Mouse (Mus musculus) embryonic facial prominence, embryonic 12.5 days (tissue): Measurements from ENCODE around the gene Pawr. TPM values are rescaled to one million over a fixed set of nuclear protein-coding genes. Genes with fewer than 3 reads are reported as not detected.

ENCODE experiments used
- ATAC-seq: fragments of 200-750 bp; cut with Nextera tagmentation; 2 replicates; pipeline ENCODE4 v1.8.0; 2017; ENCODE audit not compliant: insufficient number of reproducible peaks, insufficient read depth, low FRiP score, low TSS enrichment
- H3K27ac ChIP-seq: fragments of 300-500 bp; sonication (generic); 2 replicates; pipeline ENCODE4 v1.5.1; 2016; ENCODE audit warnings: mild to moderate bottlenecking
- H3K27me3 ChIP-seq: fragments of 300-500 bp; sonication (generic); 2 replicates; pipeline ENCODE4 v1.6.1; 2016; ENCODE audit warnings: mild to moderate bottlenecking, moderate library complexity
- H3K36me3 ChIP-seq: fragments of 300-500 bp; sonication (generic); 2 replicates; pipeline ENCODE4 v1.6.1; 2016; ENCODE audit warnings: mild to moderate bottlenecking
- H3K4me1 ChIP-seq: fragments of 300-500 bp; sonication (generic); 2 replicates; pipeline ENCODE4 v1.6.1; 2016
- H3K4me2 ChIP-seq: fragments of 300-500 bp; sonication (generic); replicated peaks from 2 replicates; pipeline ENCODE4 v1.6.1; 2016; ENCODE audit warnings: mild to moderate bottlenecking, moderate library complexity
- H3K4me3 ChIP-seq: fragments of 300-500 bp; sonication (generic); 2 replicates; pipeline ENCODE4 v1.5.1; 2016; ENCODE audit warnings: mild to moderate bottlenecking
- H3K9ac ChIP-seq: fragments of 300-500 bp; sonication (generic); 2 replicates; pipeline ENCODE4 v1.6.1; 2016; ENCODE audit warnings: mild to moderate bottlenecking, moderate library complexity
- H3K9me3 ChIP-seq: fragments of 300-500 bp; sonication (generic); 2 replicates; pipeline ENCODE4 v1.6.1; 2016; ENCODE audit warnings: mild to moderate bottlenecking, moderate library complexity
- WGBS: fragments of 180-500 bp; shearing (Covaris S2); methylation state at CpG from one replicate; pipeline ENCODE4 v1.1.7; 2016; 5-methylcytosine and 5-hydroxymethylcytosine counted together
- polyA plus RNA-seq: library from polyadenylated mRNA; unstranded; fragments of >200 nt; fragmentation: Nextera tagmentation; extraction: Ambion mirVana; gene quantifications from 2 replicates; pipeline ENCODE4 v1.2.1, GENCODE M21; 2016

The Pawr gene
- polyA plus RNA-seq, 1 experiment from 2014 or later: 9.2 TPM

GRCm38 (mm10) chr10:108378479-108378878, 46.6 kb downstream of the Pawr start:
- 79% methylated on average over 5 of the region's 5 CpGs for WGBS
- no peaks in the 10 kb centered on the region for H3K9me3 ChIP-seq
- no peak overlapping the region for H3K4me2 ChIP-seq
- H3K27me3 ChIP-seq: no peaks in the 10 kb centered on the region
- no peaks in the 10 kb centered on the region for H3K4me1 ChIP-seq
- no peak overlapping the region for H3K27ac ChIP-seq
- H3K4me3 ChIP-seq: no peak overlapping the region
- no peaks in the 10 kb centered on the region for H3K36me3 ChIP-seq
- no peak for ATAC-seq
- H3K9ac ChIP-seq: no peak overlapping the region

DNA sequence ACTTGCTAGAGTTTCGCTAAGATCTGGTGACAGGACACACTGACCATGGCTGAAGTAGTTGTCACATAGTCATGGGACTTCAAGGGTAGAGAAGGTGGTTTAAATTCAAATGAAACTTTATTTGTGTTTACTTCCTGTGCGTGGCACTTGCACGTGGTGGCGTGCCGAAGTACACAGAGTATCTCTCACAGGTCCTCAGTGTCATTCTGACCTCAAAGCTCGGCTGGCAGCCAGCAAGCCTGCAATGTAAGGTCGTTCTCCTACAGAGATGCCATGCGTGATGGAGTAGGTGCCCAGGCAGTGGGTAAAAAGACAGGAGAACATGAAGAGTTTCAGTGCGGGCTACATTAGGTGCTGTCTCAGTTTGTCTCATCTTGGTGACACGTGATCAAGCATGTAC, 48.8 kb downstream of the Pawr start:
- Histone ChIP-seq H3K36me3 (no peaks in the 10 kb centered on the region), H3K4me1 (peaks cover 11% of the 10 kb centered on the region; the same call in 1 of the 2 replicates), H3K27ac (no peak overlapping the region), H3K27me3 (no peaks in the 10 kb centered on the region), H3K4me3 (no peak overlapping the region), H3K4me2 (no peak overlapping the region), H3K9me3 (no peaks in the 10 kb centered on the region), H3K9ac (no peak overlapping the region)
- no peak for ATAC-seq
- WGBS: 91% methylated on average over 10 of the region's 10 CpGs

DNA sequence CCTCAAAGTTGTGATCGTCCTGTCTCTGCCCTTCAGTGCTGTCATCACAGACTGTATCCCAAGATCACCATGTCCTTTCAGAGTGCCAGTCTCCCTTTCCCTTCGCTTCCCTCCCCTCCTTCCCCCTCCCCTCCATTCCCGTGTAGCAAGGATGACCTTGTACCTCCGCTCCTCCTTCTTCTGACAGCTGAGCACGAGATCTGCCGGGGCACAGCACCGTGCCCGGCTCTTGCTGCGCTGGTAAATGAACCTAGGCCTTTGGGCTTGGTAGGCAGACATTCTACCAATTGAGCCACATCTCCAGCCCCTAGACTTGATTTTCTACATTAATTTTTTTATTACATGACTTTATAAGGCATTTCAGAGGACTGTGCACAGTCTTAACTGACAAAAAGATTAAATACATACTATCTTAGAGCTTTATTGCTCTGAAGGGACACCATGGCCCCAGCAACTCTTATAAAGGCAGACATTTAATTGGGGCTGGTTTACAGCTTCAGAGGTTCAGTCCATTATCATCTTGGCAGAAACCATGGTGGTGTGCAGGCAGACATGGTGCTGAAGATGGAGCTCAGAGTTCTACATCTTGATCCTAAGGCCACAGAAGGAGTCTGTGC, 52.3 kb downstream of the Pawr start:
- WGBS: 81% methylated on average over 9 of the region's 9 CpGs
- no peak overlapping the region for H3K4me3 ChIP-seq
- no peaks in the 10 kb centered on the region for H3K27me3 ChIP-seq
- ATAC-seq: no peak
- H3K27ac ChIP-seq: no peak overlapping the region
- no peak overlapping the region for H3K9ac ChIP-seq
- H3K4me1 ChIP-seq: peaks cover 13% of the 10 kb centered on the region; the same call in 1 of the 2 replicates
- H3K36me3 ChIP-seq: no peaks in the 10 kb centered on the region
- H3K9me3 ChIP-seq: no peaks in the 10 kb centered on the region
- H3K4me2 ChIP-seq: no peak overlapping the region

GRCm38 (mm10) chr10:108385480-108385955, 53.6 kb downstream of the Pawr start:
- H3K36me3 ChIP-seq: no peaks in the 10 kb centered on the region
- no peaks in the 10 kb centered on the region for H3K27me3 ChIP-seq
- H3K4me1 ChIP-seq: peaks cover 13% of the 10 kb centered on the region; the same call in 1 of the 2 replicates
- WGBS: 23% methylated on average over 5 of the region's 5 CpGs
- peak overlapping the region; percentile 26; the same call in 1 of the 2 replicates for H3K27ac ChIP-seq
- peak; percentile 36; the same call in 1 of the 2 replicates for ATAC-seq
- no peak overlapping the region for H3K4me3 ChIP-seq
- H3K4me2 ChIP-seq: no peak overlapping the region
- no peak overlapping the region for H3K9ac ChIP-seq
- H3K9me3 ChIP-seq: no peaks in the 10 kb centered on the region

- Histone ChIP-seq H3K4me2 (no peak overlapping the region), H3K4me1 (peaks cover 13% of the 10 kb centered on the region; the same call in 1 of the 2 replicates), H3K4me3 (no peak overlapping the region), H3K9ac (no peak overlapping the region), H3K36me3 (no peaks in the 10 kb centered on the region), H3K27me3 (no peaks in the 10 kb centered on the region), H3K27ac (no peak overlapping the region), H3K9me3 (no peaks in the 10 kb centered on the region)
- ATAC-seq: no peak
- WGBS: 81% methylated on average over 8 of the region's 8 CpGs
Observed at GRCm38 (mm10) chr10:108388410-108388915, 56.5 kb downstream of the Pawr start.

GRCm38 (mm10) chr10:108389178-108389926, 57.4 kb downstream of the Pawr start:
- Histone ChIP-seq H3K4me2 (no peak overlapping the region), H3K9me3 (no peaks in the 10 kb centered on the region), H3K4me3 (no peak overlapping the region), H3K4me1 (peaks cover 13% of the 10 kb centered on the region; the same call in 1 of the 2 replicates), H3K9ac (no peak overlapping the region), H3K27me3 (no peaks in the 10 kb centered on the region), H3K36me3 (no peaks in the 10 kb centered on the region), H3K27ac (no peak overlapping the region)
- 58% methylated on average over 5 of the region's 5 CpGs for WGBS
- ATAC-seq: no peak

- WGBS: 14% methylated on average over 4 of the region's 4 CpGs
- no peak overlapping the region for H3K27ac ChIP-seq
- peak; percentile 31; the same call in 1 of the 2 replicates for ATAC-seq
- no peak overlapping the region for H3K9ac ChIP-seq
- no peak overlapping the region for H3K4me3 ChIP-seq
- no peaks in the 10 kb centered on the region for H3K9me3 ChIP-seq
- peaks cover 10% of the 10 kb centered on the region; the same call in 1 of the 2 replicates for H3K4me1 ChIP-seq
- H3K4me2 ChIP-seq: no peak overlapping the region
- no peaks in the 10 kb centered on the region for H3K36me3 ChIP-seq
- no peaks in the 10 kb centered on the region for H3K27me3 ChIP-seq
Observed at GRCm38 (mm10) chr10:108389927-108390287, 58.0 kb downstream of the Pawr start.

DNA sequence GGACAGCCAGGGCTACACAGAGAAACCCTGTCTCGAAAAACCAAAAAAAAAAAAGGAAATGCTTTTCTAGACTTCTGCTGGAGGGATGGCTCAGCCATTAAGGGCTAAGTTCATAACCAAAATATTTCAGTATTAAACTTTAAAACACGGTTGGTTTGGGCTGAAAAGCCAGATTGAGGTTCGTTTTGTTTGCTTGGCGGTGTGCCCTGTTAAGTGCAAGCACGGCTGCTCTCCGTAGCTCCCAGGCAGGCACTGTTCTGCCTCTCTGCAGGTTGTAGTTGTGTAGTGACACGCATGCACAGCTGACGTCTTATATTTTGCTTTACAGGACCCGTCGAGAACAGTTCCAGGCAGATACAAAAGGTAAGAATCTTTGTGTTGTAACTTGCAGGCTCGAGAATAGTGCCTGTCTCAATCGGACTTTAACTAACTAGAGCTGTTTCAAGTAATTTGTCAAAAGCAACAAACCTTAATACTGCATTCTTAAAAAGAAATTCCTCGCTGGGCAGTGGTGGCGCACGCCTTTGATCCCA, 59.5 kb downstream of the Pawr start:
- 89% methylated on average over 15 of the region's 15 CpGs for WGBS
- no peak for ATAC-seq
- no peak overlapping the region for H3K4me3 ChIP-seq

DNA sequence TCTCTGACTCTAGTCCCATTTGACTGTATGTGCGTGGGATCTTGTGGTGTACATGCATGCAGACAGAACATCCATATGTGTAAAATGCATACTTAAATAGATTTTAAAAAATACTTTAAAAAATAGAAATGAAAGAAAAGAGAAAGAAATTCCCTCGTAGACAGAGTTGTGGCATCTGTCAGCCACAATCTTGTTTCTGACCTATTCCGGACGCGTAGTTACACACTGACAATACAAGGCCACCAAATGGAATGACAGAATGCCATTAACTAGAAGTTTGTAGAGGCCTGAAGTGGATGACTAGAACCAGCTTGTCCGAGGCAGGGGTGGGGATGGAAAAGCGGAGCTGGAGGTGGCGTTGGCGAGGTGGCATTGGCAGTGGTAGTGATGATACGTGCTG, 60.2 kb downstream of the Pawr start:
- no peaks in the 10 kb centered on the region for H3K27me3 ChIP-seq

More for the DNA sequence above, 59.5 kb downstream of the Pawr start:
- Histone ChIP-seq H3K9me3 (no peaks in the 10 kb centered on the region), H3K4me1 (no peaks in the 10 kb centered on the region; the same call in 1 of the 2 replicates), H3K4me2 (no peak overlapping the region), H3K27me3 (no peaks in the 10 kb centered on the region), H3K36me3 (no peaks in the 10 kb centered on the region), H3K27ac (no peak overlapping the region), H3K9ac (no peak overlapping the region)

GRCm38 (mm10) chr10:108394306-108394705, 62.4 kb downstream of the Pawr start:
- no peak for ATAC-seq
- 69% methylated on average over 4 of the region's 4 CpGs for WGBS
- Histone ChIP-seq H3K9me3 (no peaks in the 10 kb centered on the region), H3K4me2 (no peak overlapping the region), H3K9ac (no peak overlapping the region), H3K36me3 (no peaks in the 10 kb centered on the region), H3K27me3 (no peaks in the 10 kb centered on the region), H3K27ac (no peak overlapping the region), H3K4me1 (no peaks in the 10 kb centered on the region; the same call in 1 of the 2 replicates), H3K4me3 (no peak overlapping the region)

More for the DNA sequence above, 60.2 kb downstream of the Pawr start:
- H3K4me2 ChIP-seq: no peak overlapping the region
- H3K9me3 ChIP-seq: no peaks in the 10 kb centered on the region
- H3K27ac ChIP-seq: no peak overlapping the region
- H3K9ac ChIP-seq: no peak overlapping the region
- H3K36me3 ChIP-seq: no peaks in the 10 kb centered on the region
- WGBS: 93% methylated on average over 10 of the region's 10 CpGs
- H3K4me1 ChIP-seq: no peaks in the 10 kb centered on the region; the same call in 1 of the 2 replicates
- no peak for ATAC-seq
- no peak overlapping the region for H3K4me3 ChIP-seq

DNA sequence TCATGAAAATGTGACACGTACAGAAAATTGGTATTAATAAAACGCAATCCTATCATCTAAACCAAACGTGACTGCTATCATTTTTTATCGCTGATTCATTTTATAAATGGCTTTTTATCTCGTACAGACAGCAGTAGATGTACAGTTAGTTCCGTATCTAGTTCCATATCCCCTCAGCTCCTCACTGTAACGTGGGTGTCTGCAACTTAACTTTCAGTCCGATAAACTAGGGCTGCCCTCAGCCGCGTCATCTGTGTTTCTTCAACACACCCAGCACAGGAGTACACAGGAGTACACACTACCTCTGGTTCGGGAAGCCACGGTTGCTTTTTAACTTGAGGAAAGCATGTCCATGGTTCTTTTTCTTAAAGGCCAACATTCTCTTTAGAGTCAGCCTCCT, 63.3 kb downstream of the Pawr start:
- no peak for ATAC-seq
- Histone ChIP-seq H3K4me1 (no peaks in the 10 kb centered on the region), H3K27me3 (no peaks in the 10 kb centered on the region), H3K27ac (no peak overlapping the region), H3K4me3 (no peak overlapping the region), H3K4me2 (no peak overlapping the region), H3K9ac (no peak overlapping the region), H3K9me3 (no peaks in the 10 kb centered on the region), H3K36me3 (no peaks in the 10 kb centered on the region)
- 90% methylated on average over 12 of the region's 12 CpGs for WGBS
